Mouse (Mus musculus) MEL (cell line): ENCODE measurements around the gene Cntn6. TPM values are rescaled to one million over a fixed set of nuclear protein-coding genes. Genes with fewer than 3 reads are reported as not detected.
A peak's percentile ranks its signal among the peaks of the same experiment; 100 is the strongest.

Experiments
- DNase-seq: peaks from one replicate; pipeline ENCODE4 v3.0.0; 2011; ENCODE audit warnings: low read depth, low spot score
- H3K27ac ChIP-seq: 2 replicates; pipeline ENCODE4 v1.5.1; 2012; ENCODE audit warnings: low read depth, mild to moderate bottlenecking, control low read depth, low read length, moderate library complexity; ENCODE audit not compliant: control insufficient read depth
- H3K27me3 ChIP-seq, 2 experiments: fragments of 150-350 bp in 1 of 2; sonication (generic) in 1 of 2; 2 replicates each; pipeline ENCODE4 v1.6.1; 2012; ENCODE audit warnings: low read length in 2 of 2, mild to moderate bottlenecking in 2 of 2, improper control_type of control experiment in 1 of 2, moderate library complexity in 1 of 2; ENCODE audit not compliant: insufficient read depth in 2 of 2, control insufficient read depth in 1 of 2
- H3K36me3 ChIP-seq, 2 experiments: 2 replicates each; pipeline ENCODE4 v1.6.1; 2012 to 2014; ENCODE audit warnings: low read length in 2 of 2, improper control_type of control experiment in 1 of 2, inconsistent platforms in 1 of 2, mild to moderate bottlenecking in 1 of 2; ENCODE audit not compliant: insufficient read depth in 2 of 2, control insufficient read depth in 1 of 2
- H3K4me1 ChIP-seq, 2 experiments: fragments of 150-350 bp in 1 of 2; sonication (generic) in 1 of 2; 2 replicates each; pipeline ENCODE4 v1.6.1; 2012; ENCODE audit warnings: low read length in 2 of 2, improper control_type of control experiment in 1 of 2, mild to moderate bottlenecking in 1 of 2; ENCODE audit not compliant: insufficient read depth in 2 of 2, control insufficient read depth in 1 of 2
- H3K4me3 ChIP-seq, 2 experiments: fragments of 150-350 bp in 1 of 2; sonication (generic) in 1 of 2; 2 replicates each; pipeline ENCODE4 v1.5.1; 2012; ENCODE audit warnings: low read depth in 2 of 2, low read length in 2 of 2, mild to moderate bottlenecking in 2 of 2, moderate library complexity in 2 of 2, control low read depth in 1 of 2, improper control_type of control experiment in 1 of 2; ENCODE audit not compliant: control insufficient read depth in 1 of 2, insufficient read depth in 1 of 2
- H3K79me2 ChIP-seq: 2 replicates; pipeline ENCODE4 v1.6.1; 2012; ENCODE audit warnings: mild to moderate bottlenecking, low read length, moderate library complexity; ENCODE audit not compliant: control insufficient read depth, poor library complexity, insufficient read depth
- H3K9ac ChIP-seq: 2 replicates; pipeline ENCODE4 v1.6.1; 2012; ENCODE audit warnings: low read depth, mild to moderate bottlenecking, control low read depth, low read length, moderate library complexity; ENCODE audit not compliant: control insufficient read depth, poor library complexity, severe bottlenecking
- H3K9me3 ChIP-seq: fragments of 150-350 bp; sonication (generic); replicated peaks from 2 replicates; pipeline ENCODE4 v1.6.1; 2012; ENCODE audit warnings: mild to moderate bottlenecking, low read length, improper control_type of control experiment, moderate library complexity; ENCODE audit not compliant: insufficient read depth
- CHD2 ChIP-seq: IDR thresholded peaks from 2 replicates; pipeline ENCODE4 v1.6.1; 2011; ENCODE audit warnings: low read length, improper control_type of control experiment
- CTCF ChIP-seq, 3 experiments: IDR thresholded peaks in 2 of 3; conservative IDR thresholded peaks in 1 of 3; 2 replicates each; pipeline ENCODE4 v1.5.1; 2011 to 2012; ENCODE audit warnings: low read length in 3 of 3, low read depth in 2 of 3, mild to moderate bottlenecking in 2 of 3, improper control_type of control experiment in 1 of 3, inconsistent platforms in 1 of 3, mixed read lengths in 1 of 3, moderate library complexity in 1 of 3; ENCODE audit not compliant: control insufficient read depth in 1 of 3, insufficient read depth in 1 of 3, poor library complexity in 1 of 3, severe bottlenecking in 1 of 3
- MAFK ChIP-seq: IDR thresholded peaks from 2 replicates; pipeline ENCODE4 v1.6.1; 2011; ENCODE audit warnings: low read depth, mild to moderate bottlenecking, low read length, improper control_type of control experiment, borderline replicate concordance
- MEF2A ChIP-seq: IDR thresholded peaks from 2 replicates; pipeline ENCODE4 v1.6.1; 2014; ENCODE audit warnings: low read depth, mild to moderate bottlenecking, inconsistent platforms, low read length, improper control_type of control experiment; ENCODE audit not compliant: poor library complexity, insufficient replicate concordance, severe bottlenecking; ENCODE audit errors: extremely low read depth
- MXI1 ChIP-seq: IDR thresholded peaks from 2 replicates; pipeline ENCODE4 v1.6.1; 2011; ENCODE audit warnings: mild to moderate bottlenecking, low read depth, low read length, improper control_type of control experiment
- MYC ChIP-seq: IDR thresholded peaks from 2 replicates; pipeline ENCODE4 v1.6.1; 2011; ENCODE audit warnings: low read depth, mild to moderate bottlenecking, low read length, improper control_type of control experiment, moderate library complexity
- NELFE ChIP-seq: IDR thresholded peaks from 2 replicates; pipeline ENCODE4 v1.6.1; 2011; ENCODE audit warnings: low read depth, low read length, improper control_type of control experiment
- POLR2AphosphoS5 ChIP-seq: IDR thresholded peaks from 2 replicates; pipeline ENCODE4 v1.6.1; 2012; ENCODE audit warnings: low read depth, borderline replicate concordance, mild to moderate bottlenecking, inconsistent platforms, low read length, moderate library complexity, mixed read lengths
- SMC3 ChIP-seq: IDR thresholded peaks from 2 replicates; pipeline ENCODE4 v1.6.1; 2011; ENCODE audit warnings: low read depth, low read length, improper control_type of control experiment
- TAL1 ChIP-seq: IDR thresholded peaks from 2 replicates; pipeline ENCODE4 v1.6.1; 2012; ENCODE audit warnings: mild to moderate bottlenecking, inconsistent platforms, low read length, moderate library complexity, mixed read lengths
- TBP ChIP-seq: IDR thresholded peaks from 2 replicates; pipeline ENCODE4 v1.8.0; 2011; ENCODE audit warnings: low read depth, low read length, improper control_type of control experiment
- UBTF ChIP-seq: IDR thresholded peaks from 2 replicates; pipeline ENCODE4 v1.6.1; 2012; ENCODE audit warnings: low read depth, mild to moderate bottlenecking, inconsistent platforms, low read length, improper control_type of control experiment, moderate library complexity, borderline replicate concordance; ENCODE audit not compliant: insufficient read depth
- USF1 ChIP-seq: IDR thresholded peaks from 2 replicates; pipeline ENCODE4 v1.6.1; 2014; ENCODE audit warnings: low read depth, mild to moderate bottlenecking, inconsistent platforms, low read length, improper control_type of control experiment, moderate library complexity
- USF2 ChIP-seq, 2 experiments: IDR thresholded peaks; 2 replicates each; pipeline ENCODE4 v1.6.1; 2011 to 2012; ENCODE audit warnings: improper control_type of control experiment in 2 of 2, low read length in 2 of 2, borderline replicate concordance in 1 of 2, inconsistent platforms in 1 of 2, low read depth in 1 of 2, mild to moderate bottlenecking in 1 of 2; ENCODE audit not compliant: insufficient read depth in 1 of 2
- ZKSCAN1 ChIP-seq: IDR thresholded peaks from 2 replicates; pipeline ENCODE4 v1.6.1; 2012; ENCODE audit warnings: low read depth, mild to moderate bottlenecking, inconsistent platforms, low read length, improper control_type of control experiment, moderate library complexity
- ZNF384 ChIP-seq: IDR thresholded peaks from 2 replicates; pipeline ENCODE4 v1.6.1; 2012; ENCODE audit warnings: low read depth, mild to moderate bottlenecking, inconsistent platforms, low read length, improper control_type of control experiment
- polyA plus RNA-seq, 2 experiments: library from polyadenylated mRNA; stranded (reverse) in 1 of 2; unstranded in 1 of 2; fragments of >175 nt in 1 of 2; fragments of >200 nt in 1 of 2; gene quantifications; 2 replicates each; pipeline versions ENCODE4 v1.2.1 to v1.2.4; 2012; ENCODE audit warnings: low replicate concordance in 2 of 2, low read depth in 1 of 2; ENCODE audit not compliant: insufficient read length in 2 of 2, insufficient read depth in 1 of 2, missing spikeins in 1 of 2
- total RNA-seq: library from RNA; depleted of rRNA; stranded (reverse); fragments of 300-350 nt; gene quantifications from 2 replicates; pipeline ENCODE4 v1.2.3, GENCODE M21; 2012

Cntn6 gene
- total and polyA plus RNA-seq, 3 experiments: not detected

DNA sequence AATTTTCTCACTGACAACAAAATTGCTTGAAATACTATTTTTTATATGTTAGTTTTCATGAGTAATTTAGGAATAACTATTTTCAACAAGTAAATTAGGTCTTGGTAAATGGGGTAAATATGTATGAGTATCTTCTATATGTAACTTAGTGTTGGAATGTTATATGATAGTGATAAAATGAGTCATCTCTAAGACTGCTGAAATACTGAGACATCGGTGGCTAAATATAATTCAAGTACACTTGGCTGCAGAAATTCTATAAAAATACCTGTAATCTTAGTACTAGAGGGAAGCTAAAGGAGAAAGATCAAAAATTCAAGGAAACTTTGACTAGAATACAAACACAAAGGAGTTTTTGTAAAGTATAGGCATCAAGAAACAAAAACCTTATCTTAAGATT lies 21.9 kb upstream of the Cntn6 start:
- H3K9me3 ChIP-seq: no peaks in the 10 kb centered on the region
- DNase-seq: no peak

DNA sequence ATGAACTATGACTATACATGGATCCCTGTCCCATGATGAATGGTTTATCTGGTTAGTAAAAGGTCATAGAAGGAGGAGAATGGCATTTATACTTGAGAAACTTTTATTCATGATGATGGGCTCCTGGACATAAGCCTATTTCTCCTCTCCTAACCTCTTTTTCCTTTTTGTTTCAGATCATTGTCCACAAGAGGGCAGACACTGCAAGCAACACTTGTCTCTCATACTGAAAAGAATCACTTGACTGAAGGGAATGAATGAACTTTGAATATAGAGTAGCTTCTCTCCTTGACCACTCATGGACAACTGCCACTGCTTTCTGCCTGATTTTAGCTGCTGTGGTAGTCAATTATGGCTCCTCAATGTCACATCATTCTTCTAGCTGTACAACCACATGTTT lies 13.3 kb upstream of the Cntn6 start:
- Histone ChIP-seq H3K27ac (no peak overlapping the region), H3K36me3 (no peaks in the 10 kb centered on the region)
- no peak for TF ChIP-seq ZKSCAN1
- no peak for TF ChIP-seq POLR2AphosphoS5
- no peak for TF ChIP-seq CHD2
- 0 out of 6 replicates have a peak, but pooled peaks of 1 of the 3 experiments have one; percentile 5 for TF ChIP-seq CTCF (IDR thresholded peaks at IDR 0.05 in 2 of 3, conservative IDR thresholded peaks at IDR 0.05 in 1 of 3; ENCODE audit: control insufficient read depth in 1 of 3, insufficient read depth in 1 of 3, low read depth in 2 of 3, low read length in 3 of 3, poor library complexity in 1 of 3, severe bottlenecking in 1 of 3)
- peak; percentile 19; the same call in 1 of the 2 replicates for TF ChIP-seq SMC3
- TF ChIP-seq MXI1: no peak
- TF ChIP-seq TBP: no peak
- TF ChIP-seq UBTF: no peak
- no peak for TF ChIP-seq MEF2A

More for the DNA sequence above, 21.9 kb upstream of the Cntn6 start:
- H3K27ac ChIP-seq: no peak overlapping the region
- no peaks in the 10 kb centered on the region for H3K79me2 ChIP-seq
- no peak overlapping the region for H3K4me3 ChIP-seq
- no peaks in the 10 kb centered on the region for H3K4me1 ChIP-seq
- H3K27me3 ChIP-seq: no peaks in the 10 kb centered on the region
- TF ChIP-seq MAFK (no peak), NELFE (no peak), CTCF (IDR thresholded peaks at IDR 0.05 in 2 of 3, conservative IDR thresholded peaks at IDR 0.05 in 1 of 3; ENCODE audit: control insufficient read depth in 1 of 3, insufficient read depth in 1 of 3, low read depth in 2 of 3, low read length in 3 of 3, poor library complexity in 1 of 3, severe bottlenecking in 1 of 3) (no peak), USF1 (no peak), MYC (no peak), TAL1 (no peak), SMC3 (no peak)
- no peak overlapping the region for H3K9ac ChIP-seq
- no peaks in the 10 kb centered on the region for H3K36me3 ChIP-seq

DNA sequence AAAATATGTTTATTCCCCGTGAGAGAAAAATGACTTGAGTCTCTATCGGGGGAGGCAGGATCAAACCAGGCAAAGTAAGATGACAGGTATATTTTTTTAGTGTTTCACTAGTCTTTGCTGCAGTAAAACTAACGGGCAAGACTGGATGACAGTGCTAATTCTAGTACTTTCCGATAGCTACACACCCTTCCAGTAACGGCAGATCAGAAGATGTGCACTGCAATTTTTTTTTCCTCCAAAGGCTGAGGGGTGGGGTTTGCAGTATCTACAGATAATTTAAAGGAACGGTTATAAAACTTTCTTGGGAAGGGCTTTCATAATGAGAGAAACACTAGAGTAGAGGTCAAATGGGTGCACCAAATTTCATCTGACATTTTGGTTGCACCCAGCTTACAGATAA lies 869 bp downstream of the Cntn6 start:
- Histone ChIP-seq H3K9ac (no peak overlapping the region), H3K4me1 (no peaks in the 10 kb centered on the region), H3K27ac (no peak overlapping the region), H3K4me3 (no peak overlapping the region), H3K36me3 (no peaks in the 10 kb centered on the region), H3K27me3 (no peaks in the 10 kb centered on the region), H3K79me2 (no peaks in the 10 kb centered on the region), H3K9me3 (no peaks in the 10 kb centered on the region)
- TF ChIP-seq ZNF384 (0 out of 2 replicates have a peak, but pooled peaks have one; percentile 17), USF2 (IDR thresholded peaks at IDR 0.05; ENCODE audit: borderline replicate concordance in 1 of 2, insufficient read depth in 1 of 2, low read depth in 1 of 2, low read length in 2 of 2) (no peak)
- peak; percentile 4 for DNase-seq

More for the DNA sequence above, 13.3 kb upstream of the Cntn6 start:
- Histone ChIP-seq H3K27me3 (no peaks in the 10 kb centered on the region), H3K4me3 (no peak overlapping the region), H3K9me3 (no peaks in the 10 kb centered on the region), H3K9ac (no peak overlapping the region), H3K79me2 (no peaks in the 10 kb centered on the region), H3K4me1 (no peaks in the 10 kb centered on the region)
- DNase-seq: no peak
